Mouse (Mus musculus) lung, postnatal 0 days (tissue): ENCODE results near the gene Bcl11b. TPM values are rescaled to one million over a fixed set of nuclear protein-coding genes. Genes with fewer than 3 reads are reported as not detected.

Experiments used
- ATAC-seq: fragments of 200-750 bp; cut with Nextera tagmentation; 2 replicates; pipeline ENCODE4 v1.8.0; 2017; ENCODE audit warnings: moderate library complexity
- DNase-seq: peaks from one replicate; pipeline ENCODE4 v3.0.0-alpha.2; 2016; ENCODE audit warnings: low spot score
- H3K27ac ChIP-seq: fragments of 300-500 bp; sonication (generic); 2 replicates; pipeline ENCODE4 v1.5.1; 2014; ENCODE audit warnings: antibody characterized with exemption, mild to moderate bottlenecking, low read length, mixed read lengths
- H3K27me3 ChIP-seq: fragments of 300-500 bp; sonication (generic); replicated peaks from 2 replicates; pipeline ENCODE4 v1.6.1; 2014; ENCODE audit warnings: low read length, mixed read lengths; ENCODE audit not compliant: insufficient read depth
- H3K36me3 ChIP-seq: fragments of 300-500 bp; sonication (generic); 2 replicates; pipeline ENCODE4 v1.6.1; 2014; ENCODE audit warnings: low read length, mixed read lengths; ENCODE audit not compliant: insufficient read depth
- H3K4me1 ChIP-seq: fragments of 300-500 bp; sonication (generic); 2 replicates; pipeline ENCODE4 v1.6.1; 2014; ENCODE audit warnings: antibody characterized with exemption, low read depth, low read length, mixed read lengths; ENCODE audit not compliant: insufficient read depth
- H3K4me2 ChIP-seq: fragments of 300-500 bp; sonication (generic); replicated peaks from 2 replicates; pipeline ENCODE4 v1.6.1; 2014; ENCODE audit warnings: low read depth, mild to moderate bottlenecking, low read length, moderate library complexity, mixed read lengths
- H3K4me3 ChIP-seq: fragments of 300-500 bp; sonication (generic); 2 replicates; pipeline ENCODE4 v1.5.1; 2014; ENCODE audit warnings: low read depth, low read length
- H3K9ac ChIP-seq: fragments of 300-500 bp; sonication (generic); replicated peaks from 2 replicates; pipeline ENCODE4 v1.6.1; 2014; ENCODE audit warnings: low read depth, mild to moderate bottlenecking
- H3K9me3 ChIP-seq: fragments of 300-500 bp; sonication (generic); 2 replicates; pipeline ENCODE4 v1.6.1; 2016; ENCODE audit warnings: low read length, mixed read lengths
- CTCF ChIP-seq: IDR thresholded peaks from 2 replicates; pipeline ENCODE4 v1.5.1; 2016; ENCODE audit warnings: antibody characterized with exemption, mild to moderate bottlenecking
- EP300 ChIP-seq: IDR thresholded peaks from 2 replicates; pipeline ENCODE4 v1.6.1; 2016; ENCODE audit warnings: antibody characterized with exemption, mild to moderate bottlenecking, control low read depth
- WGBS: fragments of 180-500 bp; shearing (Covaris S2); extraction: QIAGEN DNeasy Blood & Tissue Kit; methylation state at CpG from one replicate; pipeline ENCODE4 v1.1.7; 2014; 5-methylcytosine and 5-hydroxymethylcytosine counted together
- polyA plus RNA-seq: library from polyadenylated mRNA; unstranded; fragments of >200 nt; fragmentation: Nextera tagmentation; extraction: Ambion mirVana; gene quantifications from 2 replicates; pipeline ENCODE4 v1.2.1, GENCODE M21; 2015

Bcl11b gene
- polyA plus RNA-seq, 1 experiment from 2014 or later, result 0.44 TPM

- WGBS, result 11% methylated on average over 14 of the region's 14 CpGs
- DNase-seq, result no peak
- Histone ChIP-seq H3K4me1 (0 out of 2 replicates have a peak, but pooled peaks cover 4% of the 10 kb centered on the region), H3K27ac (no peak overlapping the region), H3K27me3 (peaks cover 38% of the 10 kb centered on the region), H3K4me3 (no peak overlapping the region), H3K9ac (no peak overlapping the region), H3K4me2 (no peak overlapping the region), H3K36me3 (no peaks in the 10 kb centered on the region), H3K9me3 (no peaks in the 10 kb centered on the region)
- no peak for ATAC-seq
- TF ChIP-seq EP300, result no peak
- TF ChIP-seq CTCF, result no peak
Observed at GRCm38 (mm10) chr12:108005488-108005800, 2.0 kb upstream of the Bcl11b start.

- Histone ChIP-seq H3K9me3 (no peaks in the 10 kb centered on the region), H3K27ac (no peak overlapping the region), H3K9ac (no peak overlapping the region), H3K36me3 (no peaks in the 10 kb centered on the region), H3K4me1 (0 out of 2 replicates have a peak, but pooled peaks cover 4% of the 10 kb centered on the region), H3K27me3 (peaks cover 38% of the 10 kb centered on the region), H3K4me3 (peak overlapping the region; percentile 15), H3K4me2 (peak overlapping the region; percentile 99)
- WGBS, result 2% methylated on average over 39 of the region's 43 CpGs
- ATAC-seq (no peak), DNase-seq (no peak)
- no peak for TF ChIP-seq CTCF
- TF ChIP-seq EP300, result no peak
Observed at GRCm38 (mm10) chr12:108004701-108005487, 1.5 kb upstream of the Bcl11b start.

- Histone ChIP-seq H3K36me3 (no peaks in the 10 kb centered on the region), H3K9me3 (no peaks in the 10 kb centered on the region), H3K27ac (no peak overlapping the region), H3K27me3 (peaks cover 38% of the 10 kb centered on the region), H3K9ac (no peak overlapping the region), H3K4me1 (0 out of 2 replicates have a peak, but pooled peaks cover 4% of the 10 kb centered on the region), H3K4me2 (peak overlapping the region; percentile 99), H3K4me3 (peak overlapping the region; percentile 54)
- TF ChIP-seq CTCF (peak; percentile 57), EP300 (no peak)
- WGBS, result under 1% methylated on average over 35 of the region's 35 CpGs
- ATAC-seq (peak; percentile 70), DNase-seq (peak; percentile 88)
Observed at GRCm38 (mm10) chr12:108003928-108004327, 526 bp upstream of the Bcl11b start.

- Histone ChIP-seq H3K4me3 (peak overlapping the region; percentile 54), H3K9ac (no peak overlapping the region), H3K9me3 (no peaks in the 10 kb centered on the region), H3K27me3 (peaks cover 42% of the 10 kb centered on the region), H3K27ac (no peak overlapping the region), H3K36me3 (no peaks in the 10 kb centered on the region), H3K4me1 (0 out of 2 replicates have a peak, but pooled peaks cover 4% of the 10 kb centered on the region), H3K4me2 (peak overlapping the region; percentile 99)
- DNase-seq (no peak), ATAC-seq (no peak)
- TF ChIP-seq CTCF (no peak), EP300 (no peak)
- 1% methylated on average over 34 of the region's 78 CpGs for WGBS
Observed at GRCm38 (mm10) chr12:108002436-108003189, 789 bp downstream of the Bcl11b start.

GRCm38 (mm10) chr12:108001652-108002340 lies 1.6 kb downstream of the Bcl11b start:
- no peak overlapping the region for H3K9ac ChIP-seq
- TF ChIP-seq CTCF (no peak), EP300 (no peak)
- WGBS, result 5% methylated on average over 36 of the region's 37 CpGs
- no peak for DNase-seq
- no peaks in the 10 kb centered on the region for H3K36me3 ChIP-seq
- H3K4me2 ChIP-seq, result peak overlapping the region; percentile 99
- H3K4me3 ChIP-seq, result peak overlapping the region; percentile 54
- peaks cover 46% of the 10 kb centered on the region for H3K27me3 ChIP-seq
- no peak overlapping the region for H3K27ac ChIP-seq
- no peaks in the 10 kb centered on the region for H3K9me3 ChIP-seq
- ATAC-seq, result no peak
- 0 out of 2 replicates have a peak, but pooled peaks cover 4% of the 10 kb centered on the region for H3K4me1 ChIP-seq

GRCm38 (mm10) chr12:108000715-108001080 lies 2.7 kb downstream of the Bcl11b start:
- H3K4me3 ChIP-seq, result no peak overlapping the region
- no peaks in the 10 kb centered on the region for H3K36me3 ChIP-seq
- no peak overlapping the region for H3K9ac ChIP-seq
- no peak overlapping the region for H3K27ac ChIP-seq
- H3K4me2 ChIP-seq, result no peak overlapping the region
- TF ChIP-seq CTCF (no peak), EP300 (no peak)
- no peak for ATAC-seq
- H3K27me3 ChIP-seq, result peaks cover 40% of the 10 kb centered on the region
- no peak for DNase-seq
- no peaks in the 10 kb centered on the region for H3K4me1 ChIP-seq
- no peaks in the 10 kb centered on the region for H3K9me3 ChIP-seq
- 39% methylated on average over 2 of the region's 2 CpGs for WGBS
